Mouse (Mus musculus) midbrain, postnatal 0 days (tissue): ENCODE data around the gene Actr5. TPM values are rescaled to one million over a fixed set of nuclear protein-coding genes. Genes with fewer than 3 reads are reported as not detected.
A peak's percentile ranks its signal among the peaks of the same experiment; 100 is the strongest.

Experiments used
- ATAC-seq: fragments of 200-750 bp; cut with Nextera tagmentation; 2 replicates; pipeline ENCODE4 v1.8.0; 2017; ENCODE audit warnings: moderate number of reproducible peaks, mild to moderate bottlenecking, moderate TSS enrichment, moderate library complexity; ENCODE audit not compliant: low FRiP score
- DNase-seq: peaks from one replicate; pipeline ENCODE4 v3.0.0-alpha.2; 2015; ENCODE audit warnings: low spot score
- H3K27ac ChIP-seq: fragments of 300-500 bp; sonication (generic); 2 replicates; pipeline ENCODE4 v1.5.1; 2014; ENCODE audit warnings: low read depth, mild to moderate bottlenecking, low read length, mixed read lengths
- H3K27me3 ChIP-seq: fragments of 300-500 bp; sonication (generic); 2 replicates; pipeline ENCODE4 v1.6.1; 2014; ENCODE audit warnings: low read length, control low read depth, mixed read lengths; ENCODE audit not compliant: insufficient read depth
- H3K36me3 ChIP-seq: fragments of 300-500 bp; sonication (generic); 2 replicates; pipeline ENCODE4 v1.6.1; 2014; ENCODE audit warnings: low read length, control low read depth, mixed read lengths; ENCODE audit not compliant: insufficient read depth
- H3K4me1 ChIP-seq: fragments of 300-500 bp; sonication (generic); 2 replicates; pipeline ENCODE4 v1.6.1; 2014; ENCODE audit warnings: mild to moderate bottlenecking, control low read depth, antibody characterized with exemption, low read length, mixed read lengths; ENCODE audit not compliant: insufficient read depth
- H3K4me2 ChIP-seq: fragments of 300-500 bp; sonication (generic); 2 replicates; pipeline ENCODE4 v1.6.1; 2014; ENCODE audit warnings: low read depth, mild to moderate bottlenecking, low read length, mixed read lengths; ENCODE audit not compliant: poor library complexity, severe bottlenecking
- H3K4me3 ChIP-seq: fragments of 300-500 bp; sonication (generic); 2 replicates; pipeline ENCODE4 v1.5.1; 2014; ENCODE audit warnings: low read depth, mild to moderate bottlenecking, low read length, moderate library complexity
- H3K9ac ChIP-seq: fragments of 300-500 bp; sonication (generic); replicated peaks from 2 replicates; pipeline ENCODE4 v1.6.1; 2014; ENCODE audit warnings: mild to moderate bottlenecking, low read length, moderate library complexity, mixed read lengths; ENCODE audit not compliant: poor library complexity, severe bottlenecking
- H3K9me3 ChIP-seq: fragments of 300-500 bp; sonication (generic); 2 replicates; pipeline ENCODE4 v1.6.1; 2016; ENCODE audit warnings: low read length, control low read depth
- CTCF ChIP-seq: IDR thresholded peaks from 2 replicates; pipeline ENCODE4 v1.5.1; 2016; ENCODE audit warnings: antibody characterized with exemption, mild to moderate bottlenecking
- WGBS: fragments of 180-500 bp; shearing (Covaris S2); extraction: QIAGEN DNeasy Blood & Tissue Kit; methylation state at CpG from one replicate; pipeline ENCODE4 v1.1.7; 2014; 5-methylcytosine and 5-hydroxymethylcytosine counted together
- polyA plus RNA-seq: library from polyadenylated mRNA; unstranded; fragments of >200 nt; fragmentation: Nextera tagmentation; extraction: Ambion mirVana; gene quantifications from 2 replicates; pipeline ENCODE4 v1.2.1, GENCODE M21; 2015
- total RNA-seq: library from RNA; depleted of rRNA; stranded (reverse); fragments of >200 nt; gene quantifications from 2 replicates; pipeline ENCODE4 v1.2.3, GENCODE M21; 2014

Actr5 gene
- total and polyA plus RNA-seq, 2 experiments from 2014 or later, result 10.6 to 18.5 TPM

DNA sequence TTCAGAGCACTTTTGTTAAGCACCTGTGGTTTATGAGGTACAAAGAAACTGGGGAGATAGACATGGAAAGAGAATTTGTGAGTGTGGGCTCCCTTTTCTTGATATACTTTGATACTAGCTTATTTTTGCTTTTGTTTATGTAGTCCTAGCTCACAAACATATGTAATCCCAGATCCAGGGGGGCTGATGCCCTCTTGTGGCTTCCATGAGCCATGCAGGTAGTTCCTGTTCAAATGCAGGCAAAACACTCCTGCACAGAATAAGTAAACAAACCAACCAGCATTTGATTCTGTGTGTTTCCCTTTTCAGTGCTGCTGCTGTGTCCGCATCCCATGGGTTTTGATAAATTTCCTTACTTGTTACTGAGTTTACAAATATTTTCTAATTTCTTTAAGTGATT, 4.7 kb downstream of the Actr5 start:
- peaks cover 3% of the 10 kb centered on the region; the same call in 1 of the 2 replicates for H3K4me1 ChIP-seq
- H3K27ac ChIP-seq, result no peak overlapping the region
- 88% methylated on average over 1 of the region's 1 CpGs for WGBS
- H3K9me3 ChIP-seq, result no peaks in the 10 kb centered on the region
- H3K4me3 ChIP-seq, result no peak overlapping the region
- H3K4me2 ChIP-seq, result no peak overlapping the region
- no peak overlapping the region for H3K9ac ChIP-seq
- no peaks in the 10 kb centered on the region for H3K27me3 ChIP-seq
- ATAC-seq, result no peak
- TF ChIP-seq CTCF, result peak; percentile 87
- DNase-seq, result peak; percentile 74
- H3K36me3 ChIP-seq, result peaks cover 42% of the 10 kb centered on the region

DNA sequence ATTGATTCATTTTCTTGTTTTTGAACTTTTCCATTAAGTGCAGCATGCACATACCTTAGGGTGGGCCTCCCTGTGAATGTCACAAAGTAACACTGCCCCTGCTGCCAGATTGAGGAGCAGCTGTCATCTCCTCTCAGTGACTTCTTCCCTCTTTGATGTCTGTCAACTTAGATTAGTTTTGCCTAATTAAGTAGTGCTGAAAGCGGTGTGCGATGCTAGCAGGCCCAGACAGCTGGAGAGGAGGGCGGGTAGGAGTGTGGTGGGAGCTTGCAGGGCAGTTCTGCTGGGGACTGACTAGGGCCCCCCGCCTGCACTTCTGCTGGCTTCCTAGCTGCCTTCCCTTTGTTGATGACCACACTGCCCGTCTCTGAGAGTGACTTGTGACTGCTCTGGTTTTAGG, 7.2 kb downstream of the Actr5 start:
- H3K9ac ChIP-seq, result no peak overlapping the region
- H3K4me2 ChIP-seq, result no peak overlapping the region
- H3K4me3 ChIP-seq, result no peak overlapping the region
- no peak overlapping the region for H3K27ac ChIP-seq
- no peak for TF ChIP-seq CTCF
- no peak for ATAC-seq
- H3K27me3 ChIP-seq, result no peaks in the 10 kb centered on the region
- H3K4me1 ChIP-seq, result peaks cover under 1% of the 10 kb centered on the region; the same call in 1 of the 2 replicates
- H3K36me3 ChIP-seq, result peaks cover 67% of the 10 kb centered on the region
- no peak for DNase-seq
- whole genome bisulfite sequencing, result 61% methylated on average over 5 of the region's 5 CpGs
- H3K9me3 ChIP-seq, result no peaks in the 10 kb centered on the region

DNA sequence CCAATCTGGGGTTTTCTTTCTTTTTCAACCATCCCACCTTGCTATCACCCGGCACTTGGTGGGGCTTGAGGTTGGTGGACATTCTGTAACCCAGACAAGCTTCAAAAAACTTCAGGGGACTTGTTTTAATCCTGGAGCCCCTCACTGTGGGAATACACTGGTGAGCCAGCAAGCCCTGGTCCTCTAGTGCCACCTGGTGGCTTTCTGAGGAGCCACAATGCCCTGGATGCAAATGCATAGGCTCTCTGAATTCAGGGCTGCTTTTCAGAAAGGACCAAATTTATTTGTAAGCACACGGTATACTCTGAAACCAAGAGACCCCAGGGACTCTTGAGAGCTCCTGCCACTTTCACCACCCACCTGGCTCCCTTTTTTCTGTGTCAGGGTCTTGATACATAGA, 17.2 kb downstream of the Actr5 start:
- Histone ChIP-seq H3K36me3 (peaks cover 37% of the 10 kb centered on the region), H3K27me3 (no peaks in the 10 kb centered on the region), H3K4me2 (no peak overlapping the region), H3K27ac (no peak overlapping the region), H3K9me3 (no peaks in the 10 kb centered on the region), H3K4me3 (no peak overlapping the region), H3K9ac (no peak overlapping the region), H3K4me1 (no peaks in the 10 kb centered on the region)
- TF ChIP-seq CTCF, result peak; percentile 95
- 5% methylated on average over 2 of the region's 2 CpGs for WGBS
- DNase-seq, result peak; percentile 80
- no peak for ATAC-seq

DNA sequence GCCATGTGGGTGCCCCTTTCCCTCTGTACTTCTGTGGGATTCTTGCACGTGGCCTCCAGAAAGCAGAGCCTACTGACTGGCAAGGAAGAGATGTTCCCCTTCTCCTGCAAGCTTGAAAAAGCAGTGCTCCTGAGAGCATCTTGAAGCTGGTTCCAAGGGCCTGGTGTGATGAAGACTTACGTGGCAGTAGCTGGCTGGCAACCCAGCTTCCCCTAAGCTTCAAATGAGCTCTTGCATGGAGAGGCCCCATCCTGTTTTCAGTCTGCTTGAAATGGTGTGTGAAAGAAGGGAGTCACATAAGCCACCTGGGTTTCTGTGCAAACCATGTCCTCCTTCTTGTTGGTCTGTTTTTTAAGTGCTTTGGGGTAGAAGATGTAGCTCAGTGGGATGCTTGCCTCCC, 17.9 kb downstream of the Actr5 start:
- no peak for DNase-seq
- TF ChIP-seq CTCF, result no peak
- Histone ChIP-seq H3K9me3 (no peaks in the 10 kb centered on the region), H3K36me3 (peaks cover 31% of the 10 kb centered on the region), H3K4me1 (no peaks in the 10 kb centered on the region), H3K4me2 (no peak overlapping the region), H3K27ac (no peak overlapping the region), H3K9ac (no peak overlapping the region), H3K27me3 (no peaks in the 10 kb centered on the region), H3K4me3 (no peak overlapping the region)
- ATAC-seq, result no peak
- 88% methylated on average over 2 of the region's 2 CpGs for WGBS

DNA sequence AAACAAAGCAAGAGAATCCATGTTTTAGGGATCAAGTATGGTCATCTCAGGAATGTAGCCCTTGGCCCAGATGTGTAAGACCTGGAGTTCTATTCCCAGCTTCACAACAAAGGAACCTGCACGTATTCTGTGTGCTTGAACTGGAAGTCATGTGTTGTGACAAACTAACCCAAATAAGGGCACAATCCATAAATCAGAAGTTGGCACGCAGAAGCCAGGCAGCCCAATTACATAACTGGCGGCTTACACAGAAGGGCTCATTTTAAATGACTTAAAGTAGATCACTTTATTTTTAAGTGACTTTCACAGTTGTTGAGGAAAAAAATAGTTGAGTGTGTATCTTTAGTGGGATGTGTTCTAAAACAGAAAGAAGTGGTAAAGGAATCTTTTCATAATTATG, 19.1 kb downstream of the Actr5 start:
- Histone ChIP-seq H3K36me3 (peaks cover 21% of the 10 kb centered on the region), H3K9ac (no peak overlapping the region), H3K27me3 (no peaks in the 10 kb centered on the region), H3K27ac (no peak overlapping the region), H3K9me3 (no peaks in the 10 kb centered on the region), H3K4me1 (no peaks in the 10 kb centered on the region), H3K4me3 (no peak overlapping the region), H3K4me2 (no peak overlapping the region)
- ATAC-seq (no peak), DNase-seq (no peak)
- WGBS, result 92% methylated on average over 3 of the region's 3 CpGs
- TF ChIP-seq CTCF, result no peak

DNA sequence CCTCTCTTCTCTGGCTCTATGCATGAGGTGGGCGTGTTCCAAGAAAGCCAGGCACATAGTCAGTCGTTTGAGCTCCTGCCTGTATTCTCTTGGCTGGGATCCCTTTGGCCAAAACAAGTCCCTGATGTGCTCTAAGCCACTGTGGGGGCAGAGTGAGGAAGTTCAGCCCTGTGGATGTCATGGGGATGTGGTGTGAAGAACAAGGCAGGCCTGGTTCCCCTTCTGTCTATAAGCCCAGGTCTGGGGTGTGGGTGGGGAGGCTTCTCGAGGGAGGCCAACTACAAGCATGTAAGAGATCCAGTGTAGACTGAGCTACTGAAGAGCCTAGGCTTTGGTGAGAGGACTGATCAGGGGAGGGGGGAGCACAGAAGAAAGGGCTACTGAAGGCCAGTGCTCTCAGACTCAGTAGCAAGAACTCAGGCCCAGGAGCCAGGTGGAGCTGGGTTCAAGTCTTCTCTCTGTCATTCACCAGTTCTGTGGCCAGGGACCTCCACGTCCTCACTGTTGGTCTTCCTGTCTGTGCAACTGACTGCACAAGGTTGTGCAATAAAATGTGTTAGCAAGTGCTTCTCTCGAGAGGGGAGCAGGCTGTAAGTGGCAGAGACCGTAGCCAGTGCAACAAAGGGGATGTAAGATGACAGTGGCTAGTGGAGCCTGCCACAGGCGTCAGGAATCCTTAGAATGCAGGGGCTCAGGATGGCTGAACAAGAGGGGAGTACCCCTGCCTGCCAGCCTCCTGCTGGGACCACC, 26.6 kb downstream of the Actr5 start:
- 49% methylated on average over 7 of the region's 7 CpGs for WGBS
- TF ChIP-seq CTCF, result no peak
- Histone ChIP-seq H3K27ac (no peak overlapping the region), H3K27me3 (no peaks in the 10 kb centered on the region), H3K9me3 (no peaks in the 10 kb centered on the region), H3K9ac (no peak overlapping the region), H3K4me1 (no peaks in the 10 kb centered on the region), H3K4me2 (no peak overlapping the region), H3K4me3 (no peak overlapping the region), H3K36me3 (no peaks in the 10 kb centered on the region)
- ATAC-seq (no peak), DNase-seq (no peak)
